Mouse (Mus musculus): Measurements from ENCODE around the gene Pdss2. TPM values are rescaled to one million over a fixed set of nuclear protein-coding genes. Genes with fewer than 3 reads are reported as not detected.

Pdss2 gene
- polyA plus RNA-seq (2014; fragmentation: Illumina TruSeq; extraction: RNeasy Lipid Tissue Mini Kit (QIAGEN cat#74804); ENCODE audit: low read depth, low replicate concordance): 8.9 TPM

DNA sequence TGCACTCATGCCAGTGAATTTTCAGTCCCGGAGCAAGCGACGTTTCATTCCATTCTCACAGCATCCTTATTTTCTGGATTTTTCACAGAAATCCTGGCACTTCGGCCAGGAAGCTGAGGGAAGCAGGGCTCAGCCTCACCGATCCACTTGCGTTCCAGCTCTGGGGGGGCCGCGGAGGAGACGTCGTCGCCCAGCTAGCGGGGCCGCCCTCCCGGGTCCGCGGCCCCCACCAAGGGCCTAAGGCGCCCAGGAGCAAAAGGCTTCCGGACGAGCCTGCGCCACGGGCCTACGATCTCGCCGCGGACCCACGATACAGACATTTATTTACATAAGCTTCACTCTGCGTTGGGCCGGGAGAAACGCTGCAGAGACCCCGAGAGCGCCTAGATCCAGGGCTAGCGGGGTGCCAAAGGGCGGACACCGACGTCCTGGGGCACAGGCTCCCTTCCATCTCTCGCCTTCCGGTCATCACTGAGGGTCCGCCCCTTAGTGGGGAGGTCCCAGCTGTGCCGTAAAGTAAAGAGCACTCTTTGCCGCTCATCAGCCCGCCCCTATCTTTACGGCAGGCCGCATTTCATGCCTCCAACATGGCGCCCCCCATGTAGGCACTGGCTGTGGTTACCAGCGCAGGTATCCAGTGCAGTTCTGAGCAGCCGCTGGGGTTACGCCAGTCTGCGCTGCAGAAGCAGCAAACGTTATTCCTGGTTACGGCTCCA is at the start of gene Pdss2:
Gene Pdss2 (plus strand): TSS at position 577 of the 716 bp plus-strand sequence.

GRCm38 (mm10) chr10:43174326-43175155 is 46.7 kb upstream of the Pdss2 start, which contains the start of the genes Sobp and 9030612E09Rik:
TSS of gene Sobp (minus strand) at chr10:43174530.
TSS of gene 9030612E09Rik (plus strand) at chr10:43174704.

DNA sequence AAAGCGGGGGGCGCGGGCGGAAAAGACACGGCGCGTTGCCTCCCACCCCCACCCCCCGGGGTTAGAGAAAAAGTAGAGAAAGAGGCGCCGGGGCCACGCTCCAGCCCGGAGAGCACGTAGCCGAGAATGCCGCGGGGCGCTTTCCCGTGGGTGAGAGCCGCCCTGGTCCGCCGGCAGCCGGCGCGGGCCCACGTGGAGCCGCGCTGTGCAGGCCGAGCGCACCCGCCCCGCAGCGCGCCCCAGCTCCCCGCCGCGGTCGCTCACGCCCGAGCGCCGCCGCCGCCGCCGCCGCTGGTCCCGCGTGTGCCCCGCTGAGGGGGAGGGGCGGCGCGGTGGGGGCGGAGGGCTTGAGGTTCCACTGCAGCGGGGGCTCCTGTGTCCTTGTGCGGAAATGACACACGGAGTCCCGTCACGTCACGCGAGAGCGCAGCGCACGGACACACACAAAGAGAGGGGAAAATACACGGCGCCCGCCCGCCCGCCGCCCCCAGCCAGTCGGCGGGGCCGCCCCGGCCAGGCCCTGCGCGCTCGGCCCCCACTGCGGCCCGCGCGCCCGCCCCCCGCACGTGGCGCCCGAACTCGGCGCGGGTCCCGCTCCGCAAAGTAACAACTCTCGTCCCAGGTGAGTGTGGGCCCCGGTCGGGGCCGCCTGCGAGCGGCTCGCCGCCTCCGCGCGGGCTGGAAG is 257.6 kb downstream of the Pdss2 start, which contains the start of gene Bend3:
Gene Bend3 (plus strand): TSS at position 81 of the 685 bp plus-strand sequence.

Other genes with a start within 250 kb of the Pdss2 start
- gene Sobp, start 47.0 kb upstream of the Pdss2 start, polyA plus RNA-seq (2014; fragmentation: Illumina TruSeq; extraction: RNeasy Lipid Tissue Mini Kit (QIAGEN cat#74804); ENCODE audit: low read depth, low replicate concordance): 4.5 TPM
- 0.32 TPM for gene 9030612E09Rik, start 46.8 kb upstream of the Pdss2 start, polyA plus RNA-seq (2014; fragmentation: Illumina TruSeq; extraction: RNeasy Lipid Tissue Mini Kit (QIAGEN cat#74804); ENCODE audit: low read depth, low replicate concordance)